Mouse (Mus musculus) bone marrow, adult 2 months (tissue): ENCODE results near the gene Tmem132c. TPM values are rescaled to one million over a fixed set of nuclear protein-coding genes. Genes with fewer than 3 reads are reported as not detected.

ENCODE experiments used
- H3K27ac ChIP-seq: fragments of 200-500 bp; 2 replicates; pipeline ENCODE4 v1.5.1; 2012; ENCODE audit warnings: low read depth, mild to moderate bottlenecking, control low read depth, inconsistent platforms, low read length; ENCODE audit not compliant: control insufficient read depth, poor library complexity, insufficient read depth
- H3K4me1 ChIP-seq: fragments of 200-500 bp; 2 replicates; pipeline ENCODE4 v1.6.1; 2011; ENCODE audit warnings: low read length; ENCODE audit not compliant: control insufficient read depth, insufficient read depth
- H3K4me3 ChIP-seq: fragments of 200-500 bp; replicated peaks from 2 replicates; pipeline ENCODE3; 2011; ENCODE audit warnings: mild to moderate bottlenecking, low read depth, low read length, control low read depth; ENCODE audit not compliant: control insufficient read depth
- CTCF ChIP-seq: fragments of 200-500 bp; IDR thresholded peaks from 2 replicates; pipeline ENCODE4 v1.5.1; 2011; ENCODE audit warnings: low read length, control low read depth; ENCODE audit not compliant: control insufficient read depth, insufficient read depth
- POLR2A ChIP-seq: fragments of 200-500 bp; IDR thresholded peaks from 2 replicates; pipeline ENCODE4 v1.6.1; 2011; ENCODE audit warnings: low read depth, mild to moderate bottlenecking, control low read depth, low read length, borderline replicate concordance; ENCODE audit not compliant: control insufficient read depth
- WGBS: fragments of 180-500 bp; shearing (Covaris S2); methylation state at CpG from one replicate; pipeline ENCODE4 v1.1.7; 2018; 5-methylcytosine and 5-hydroxymethylcytosine counted together
- polyA plus RNA-seq: library from polyadenylated mRNA; stranded (reverse); fragments of >200 nt; gene quantifications from 2 replicates; pipeline ENCODE4 v1.2.4, GENCODE M21; 2011; ENCODE audit warnings: low replicate concordance; ENCODE audit not compliant: missing spikeins, insufficient read depth, insufficient read length

The Tmem132c gene
- polyA plus RNA-seq, 1 experiment = not detected

GRCm38 (mm10) chr5:127470351-127470750 is 228.7 kb downstream of the Tmem132c start:
- 69% methylated on average over 3 of the region's 3 CpGs for WGBS
- H3K4me3 ChIP-seq = no peak overlapping the region
- H3K27ac ChIP-seq = no peak overlapping the region

DNA sequence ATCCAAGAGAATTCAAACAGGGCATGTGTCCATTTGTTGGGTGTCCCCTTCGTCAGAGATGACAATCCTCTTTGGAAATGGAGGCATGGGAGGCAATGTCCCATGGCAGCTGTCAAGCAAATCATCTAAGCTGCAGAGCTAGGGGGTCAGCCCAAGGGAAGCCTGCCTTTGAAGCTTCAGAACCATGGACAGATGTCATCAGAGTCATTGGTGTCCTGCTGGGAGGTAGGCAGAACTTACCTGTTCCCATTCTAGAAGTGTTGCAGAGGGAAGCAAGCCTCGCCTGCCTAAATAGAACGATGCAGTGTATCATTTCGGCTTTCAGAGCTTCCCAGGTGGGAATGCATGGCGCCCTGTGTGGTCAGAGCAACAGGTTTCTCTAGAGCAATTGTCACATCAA is 230.3 kb downstream of the Tmem132c start:
- no peaks in the 10 kb centered on the region for H3K4me1 ChIP-seq
- TF ChIP-seq CTCF = no peak
- no peak for TF ChIP-seq POLR2A
- H3K27ac ChIP-seq = no peak overlapping the region
- H3K4me3 ChIP-seq = no peak overlapping the region
- 34% methylated on average over 5 of the region's 5 CpGs for WGBS

More at GRCm38 (mm10) chr5:127470351-127470750, 228.7 kb downstream of the Tmem132c start:
- TF ChIP-seq POLR2A (no peak), CTCF (no peak)
- no peaks in the 10 kb centered on the region for H3K4me1 ChIP-seq

- Histone ChIP-seq H3K4me1 (no peaks in the 10 kb centered on the region), H3K4me3 (no peak overlapping the region), H3K27ac (no peak overlapping the region)
- 37% methylated on average over 2 of the region's 2 CpGs for WGBS
- no peak for TF ChIP-seq POLR2A
- no peak for TF ChIP-seq CTCF
Measured at GRCm38 (mm10) chr5:127473706-127474105, 232.1 kb downstream of the Tmem132c start.

- 68% methylated on average over 6 of the region's 6 CpGs for WGBS
- no peak overlapping the region for H3K27ac ChIP-seq
- no peak for TF ChIP-seq POLR2A
- TF ChIP-seq CTCF = no peak
- H3K4me1 ChIP-seq = no peaks in the 10 kb centered on the region
- no peak overlapping the region for H3K4me3 ChIP-seq
Measured at GRCm38 (mm10) chr5:127474856-127475255, 233.2 kb downstream of the Tmem132c start.

DNA sequence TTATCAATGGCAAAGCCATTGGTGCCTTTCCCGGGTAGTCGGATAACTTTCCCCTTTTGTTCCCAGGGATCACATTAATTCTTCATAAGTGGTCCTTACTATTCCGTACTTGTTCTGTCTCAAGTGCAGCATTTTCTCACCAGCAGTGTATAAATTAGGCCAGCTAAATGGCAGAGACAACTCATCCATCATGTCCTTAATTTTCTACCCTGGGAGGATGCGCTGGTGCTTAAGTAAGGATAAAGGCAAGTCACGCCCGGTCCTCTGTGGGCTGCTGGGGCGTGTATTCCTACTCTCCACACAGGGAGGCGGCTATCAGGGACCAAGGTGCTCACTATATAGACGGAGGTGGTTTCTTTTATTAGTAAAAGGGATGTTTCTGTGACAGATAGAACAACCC is 236.2 kb downstream of the Tmem132c start:
- TF ChIP-seq CTCF = no peak
- TF ChIP-seq POLR2A = no peak
- Histone ChIP-seq H3K4me3 (no peak overlapping the region), H3K27ac (no peak overlapping the region), H3K4me1 (no peaks in the 10 kb centered on the region)
- WGBS = 63% methylated on average over 9 of the region's 9 CpGs

- Histone ChIP-seq H3K27ac (no peak overlapping the region), H3K4me3 (no peak overlapping the region), H3K4me1 (no peaks in the 10 kb centered on the region)
- 43% methylated on average over 11 of the region's 11 CpGs for WGBS
- TF ChIP-seq POLR2A (no peak), CTCF (no peak)
Measured at GRCm38 (mm10) chr5:127478322-127478721, 236.7 kb downstream of the Tmem132c start.

GRCm38 (mm10) chr5:127480931-127481330 is 239.3 kb downstream of the Tmem132c start:
- Histone ChIP-seq H3K4me1 (no peaks in the 10 kb centered on the region; the same call in 1 of the 2 replicates), H3K4me3 (no peak overlapping the region), H3K27ac (no peak overlapping the region)
- no peak for TF ChIP-seq POLR2A
- no peak for TF ChIP-seq CTCF
- WGBS = 55% methylated on average over 9 of the region's 9 CpGs

- Histone ChIP-seq H3K27ac (no peak overlapping the region), H3K4me3 (no peak overlapping the region), H3K4me1 (no peaks in the 10 kb centered on the region; the same call in 1 of the 2 replicates)
- no peak for TF ChIP-seq POLR2A
- TF ChIP-seq CTCF = no peak
- WGBS = 59% methylated on average over 5 of the region's 5 CpGs
Measured at GRCm38 (mm10) chr5:127481416-127481815, 239.8 kb downstream of the Tmem132c start.

DNA sequence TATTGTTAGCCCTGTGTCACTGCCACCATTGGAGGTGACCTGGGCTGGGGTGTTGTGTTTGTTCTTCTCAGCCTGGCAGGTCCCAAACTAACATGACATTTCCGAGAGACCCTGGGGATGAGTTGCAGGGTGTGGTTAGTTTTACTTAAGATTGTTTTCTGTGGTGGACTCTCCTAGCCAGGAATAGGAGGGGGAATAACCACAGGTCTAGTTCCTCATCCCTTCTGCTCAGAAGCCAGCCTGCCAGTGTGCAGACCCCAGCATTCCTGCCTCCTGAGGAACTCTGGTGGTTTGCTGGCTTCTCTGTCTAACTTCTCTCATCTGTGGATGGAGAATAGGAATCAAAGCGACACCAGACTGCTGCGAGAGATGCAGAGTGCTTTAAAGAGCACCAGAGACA is 240.7 kb downstream of the Tmem132c start:
- 39% methylated on average over 3 of the region's 3 CpGs for WGBS
- Histone ChIP-seq H3K4me1 (no peaks in the 10 kb centered on the region; the same call in 1 of the 2 replicates), H3K4me3 (no peak overlapping the region), H3K27ac (no peak overlapping the region)
- TF ChIP-seq CTCF = no peak
- no peak for TF ChIP-seq POLR2A
